In genomic region chr17:35254241-35255098, GRCm38 (mm10) we compare ENCODE assay signal across 8 mouse cellular contexts. TPM values are rescaled to one million over a fixed set of nuclear protein-coding genes. Genes with fewer than 3 reads are reported as not detected.
DNase-seq lines count a peak whose midpoint lies in the region; ATAC-seq and TF ChIP-seq lines count a peak whose summit lies in the region.
"Had no signal": no experiment of that assay in that cellular context is flagged by ENCODE, and none has a peak within 500 bp of the region (broad histone marks: within the 10 kb centered on the region; RNA-seq: fewer than 3 reads in every experiment).

No protein-coding gene starts in this region.

- H3K9me3 ChIP-seq in forebrain, embryonic 15.5 days, result no peaks in the 10 kb centered on the region
- no peaks in the 10 kb centered on the region for H3K9me3 ChIP-seq in kidney, postnatal 0 days (replicated peaks; ENCODE audit: low read length)
- H3K9me3 ChIP-seq in midbrain, embryonic 10.5 days (replicated peaks), result no peaks in the 10 kb centered on the region

- no peak overlapping the region for H3K27ac ChIP-seq in forebrain, embryonic 15.5 days (replicated peaks)
- no peak overlapping the region for H3K27ac ChIP-seq in kidney, postnatal 0 days
- no peak overlapping the region for H3K27ac ChIP-seq in midbrain, embryonic 10.5 days (replicated peaks)

- no peak overlapping the region for H3K4me3 ChIP-seq in forebrain, embryonic 15.5 days
- H3K4me3 ChIP-seq in kidney, postnatal 0 days (replicated peaks; ENCODE audit: low read depth, low read length), result no peak overlapping the region
- 0 out of 2 replicates have a peak overlapping the region, but pooled peaks have one; percentile 3 for H3K4me3 ChIP-seq in midbrain, embryonic 10.5 days

- H3K4me1 ChIP-seq in forebrain, embryonic 15.5 days, result 0 out of 2 replicates have a peak, but pooled peaks cover 4% of the 10 kb centered on the region
- no peaks in the 10 kb centered on the region for H3K4me1 ChIP-seq in kidney, postnatal 0 days (replicated peaks; ENCODE audit: insufficient read depth, low read length)
- peaks cover 5% of the 10 kb centered on the region for H3K4me1 ChIP-seq in midbrain, embryonic 10.5 days

- H3K27me3 ChIP-seq in forebrain, embryonic 15.5 days, result no peaks in the 10 kb centered on the region
- H3K27me3 ChIP-seq in kidney, postnatal 0 days (ENCODE audit: insufficient read depth, low read length), result no peaks in the 10 kb centered on the region
- H3K27me3 ChIP-seq in midbrain, embryonic 10.5 days (ENCODE audit: low read depth, poor library complexity, severe bottlenecking), result peaks cover 7% of the 10 kb centered on the region; the same call in 1 of the 2 replicates

- 52% methylated on average over 11 of the region's 11 CpGs for WGBS in forebrain, embryonic 15.5 days
- WGBS in kidney, postnatal 0 days, result 48% methylated on average over 11 of the region's 11 CpGs
- WGBS in midbrain, embryonic 10.5 days, result 59% methylated on average over 11 of the region's 11 CpGs

- peak; percentile 29 for ATAC-seq in forebrain, embryonic 15.5 days (replicated peaks)
- ATAC-seq in kidney, postnatal 0 days (replicated peaks; ENCODE audit: low FRiP score, low read depth), result peak; percentile 23; the same call in 1 of the 2 replicates

- peaks cover 49% of the 10 kb centered on the region for H3K36me3 ChIP-seq in forebrain, embryonic 15.5 days
- H3K36me3 ChIP-seq in kidney, postnatal 0 days (ENCODE audit: insufficient read depth, low read length), result peaks cover 43% of the 10 kb centered on the region
- H3K36me3 ChIP-seq in midbrain, embryonic 10.5 days, result peaks cover 50% of the 10 kb centered on the region

- TF ChIP-seq CTCF in kidney, postnatal 0 days (IDR thresholded peaks at IDR 0.05; ENCODE audit: low read depth), result peak; percentile 81

- H3K9ac ChIP-seq in forebrain, embryonic 15.5 days (replicated peaks), result no peak overlapping the region
- H3K9ac ChIP-seq in kidney, postnatal 0 days (ENCODE audit: low read depth, low read length), result no peak overlapping the region

- H3K4me2 ChIP-seq in forebrain, embryonic 15.5 days (replicated peaks), result no peak overlapping the region
- no peak overlapping the region for H3K4me2 ChIP-seq in kidney, postnatal 0 days (ENCODE audit: low read length)

- DNase-seq in 3134 (ENCODE audit: extremely low read depth, insufficient read length, low spot score), result peak; percentile 51
- peak; percentile 85 for DNase-seq in A20 (ENCODE audit: low read depth, low spot score)
- DNase-seq in c-Kit-positive CD71-positive TER-119-negative erythroid progenitor cells, embryonic 14.5 days (ENCODE audit: low read depth), result peak; percentile 59
- DNase-seq in kidney, postnatal 0 days (ENCODE audit: low spot score), result peak; percentile 74
- peak; percentile 63 for DNase-seq in midbrain, embryonic 10.5 days (ENCODE audit: low spot score)
- DNase-seq in spleen, postnatal 4 days (ENCODE audit: low spot score in 2 of 2), result peak; percentile 75 to 89

RNA-seq across cellular contexts. Expression of gene H2-D1, which starts 8.1 kb away (rescaled TPM):
- polyA plus RNA-seq in forebrain, embryonic 15.5 days (2015; fragmentation: Nextera tagmentation; extraction: Ambion mirVana), result 48.1 and 50.1 TPM in 2 replicates
- 111 and 125 TPM in 2 replicates for polyA plus RNA-seq in kidney, postnatal 0 days (2015; fragmentation: Nextera tagmentation; extraction: Ambion mirVana)
- 55.3 and 61.1 TPM in 2 replicates for polyA plus RNA-seq in midbrain, embryonic 10.5 days (2016; fragmentation: Nextera tagmentation; extraction: Ambion mirVana)

RNA-seq across cellular contexts. Expression of gene Ddx39b, which starts 12.9 kb away (rescaled TPM):
- 478 and 488 TPM in 2 replicates for polyA plus RNA-seq in forebrain, embryonic 15.5 days (2015; fragmentation: Nextera tagmentation; extraction: Ambion mirVana)
- polyA plus RNA-seq in kidney, postnatal 0 days (2015; fragmentation: Nextera tagmentation; extraction: Ambion mirVana), result 303 and 329 TPM in 2 replicates
- polyA plus RNA-seq in midbrain, embryonic 10.5 days (2016; fragmentation: Nextera tagmentation; extraction: Ambion mirVana), result 682 and 724 TPM in 2 replicates

RNA-seq across cellular contexts. Expression of gene Nfkbil1, which starts 18.9 kb away (rescaled TPM):
- 11.7 and 12.3 TPM in 2 replicates for polyA plus RNA-seq in forebrain, embryonic 15.5 days (2015; fragmentation: Nextera tagmentation; extraction: Ambion mirVana)
- polyA plus RNA-seq in kidney, postnatal 0 days (2015; fragmentation: Nextera tagmentation; extraction: Ambion mirVana), result 11.7 and 14.5 TPM in 2 replicates
- polyA plus RNA-seq in midbrain, embryonic 10.5 days (2016; fragmentation: Nextera tagmentation; extraction: Ambion mirVana), result 9.9 and 11.7 TPM in 2 replicates

RNA-seq across cellular contexts. Expression of gene Atp6v1g2, which starts 21.0 kb away (rescaled TPM):
- polyA plus RNA-seq in forebrain, embryonic 15.5 days (2015; fragmentation: Nextera tagmentation; extraction: Ambion mirVana), result 38.2 and 41.5 TPM in 2 replicates
- 6.6 and 6.7 TPM in 2 replicates for polyA plus RNA-seq in kidney, postnatal 0 days (2015; fragmentation: Nextera tagmentation; extraction: Ambion mirVana)
- polyA plus RNA-seq in midbrain, embryonic 10.5 days (2016; fragmentation: Nextera tagmentation; extraction: Ambion mirVana), result 9.7 and 11.8 TPM in 2 replicates

RNA-seq across cellular contexts. Expression of gene Gm16181, which starts 33.8 kb away (rescaled TPM):
- polyA plus RNA-seq in forebrain, embryonic 15.5 days (2015; fragmentation: Nextera tagmentation; extraction: Ambion mirVana), result 0.61 and 1.1 TPM in 2 replicates
- 0.25 and 0.29 TPM in 2 replicates for polyA plus RNA-seq in kidney, postnatal 0 days (2015; fragmentation: Nextera tagmentation; extraction: Ambion mirVana)
- polyA plus RNA-seq in midbrain, embryonic 10.5 days (2016; fragmentation: Nextera tagmentation; extraction: Ambion mirVana), result 0.25 and 0.37 TPM in 2 replicates
- polyA plus RNA-seq: heart, embryonic 14.5 days had no signal
